Comparison of ENCODE assay signal across 8 mouse cellular contexts in genomic region chr2:92437875-92438274, GRCm38 (mm10). TPM values are rescaled to one million over a fixed set of nuclear protein-coding genes. Genes with fewer than 3 reads are reported as not detected.
DNase-seq lines count a peak whose midpoint lies in the region; ATAC-seq and TF ChIP-seq lines count a peak whose summit lies in the region.

No protein-coding gene starts in this region.

- H3K27me3 ChIP-seq in embryonic facial prominence, embryonic 15.5 days, result no peaks in the 10 kb centered on the region; the same call in 1 of the 2 replicates
- H3K27me3 ChIP-seq in heart, embryonic 11.5 days (ENCODE audit: control insufficient read depth, insufficient read depth, low read length), result no peaks in the 10 kb centered on the region
- H3K27me3 ChIP-seq in kidney, embryonic 16.5 days (ENCODE audit: insufficient read depth, low read length), result no peaks in the 10 kb centered on the region
- no peaks in the 10 kb centered on the region for H3K27me3 ChIP-seq in liver, adult 2 months (ENCODE audit: control insufficient read depth, insufficient read depth, low read length)
- no peaks in the 10 kb centered on the region for H3K27me3 ChIP-seq in stomach, embryonic 16.5 days (ENCODE audit: control insufficient read depth, insufficient read depth, low read length)

- no peak for ATAC-seq in embryonic facial prominence, embryonic 15.5 days (ENCODE audit: insufficient number of reproducible peaks, low FRiP score, low TSS enrichment, low read depth)
- no peak for ATAC-seq in heart, embryonic 11.5 days (replicated peaks; ENCODE audit: insufficient number of reproducible peaks, low FRiP score, low TSS enrichment)
- no peak for ATAC-seq in kidney, embryonic 16.5 days (ENCODE audit: low FRiP score, low TSS enrichment)
- ATAC-seq in monocyte, adult 5-6 weeks (replicated peaks; ENCODE audit: insufficient number of reproducible peaks, low FRiP score, low TSS enrichment, poor library complexity, severe bottlenecking), result peak; percentile 63; the same call in 1 of the 2 replicates
- ATAC-seq in stomach, embryonic 16.5 days (ENCODE audit: insufficient read depth, low FRiP score), result no peak

- TF ChIP-seq CTCF in liver, adult 2 months (IDR thresholded peaks at IDR 0.05; ENCODE audit: low read depth, low read length), result peak; percentile 61

- H3K9ac ChIP-seq in embryonic facial prominence, embryonic 15.5 days, result no peak overlapping the region
- H3K9ac ChIP-seq in heart, embryonic 11.5 days (ENCODE audit: low read depth, low read length), result no peak overlapping the region
- no peak overlapping the region for H3K9ac ChIP-seq in kidney, embryonic 16.5 days (replicated peaks; ENCODE audit: low read length)
- peak overlapping the region; percentile 39; the same call in 1 of the 2 replicates for H3K9ac ChIP-seq in liver, adult 2 months (ENCODE audit: low read depth, low read length)
- 0 out of 2 replicates have a peak overlapping the region, but pooled peaks have one; percentile 18 for H3K9ac ChIP-seq in stomach, embryonic 16.5 days (ENCODE audit: low read length)

- H3K36me3 ChIP-seq in embryonic facial prominence, embryonic 15.5 days, result no peaks in the 10 kb centered on the region
- H3K36me3 ChIP-seq in heart, embryonic 11.5 days (ENCODE audit: control insufficient read depth, insufficient read depth, low read length), result no peaks in the 10 kb centered on the region
- H3K36me3 ChIP-seq in kidney, embryonic 16.5 days (ENCODE audit: insufficient read depth, low read length), result no peaks in the 10 kb centered on the region
- H3K36me3 ChIP-seq in liver, adult 2 months (ENCODE audit: control insufficient read depth, insufficient read depth, low read length), result no peaks in the 10 kb centered on the region
- H3K36me3 ChIP-seq in stomach, embryonic 16.5 days (ENCODE audit: control insufficient read depth, insufficient read depth, low read length), result no peaks in the 10 kb centered on the region

- no peak overlapping the region for H3K27ac ChIP-seq in embryonic facial prominence, embryonic 15.5 days (replicated peaks)
- H3K27ac ChIP-seq in heart, embryonic 11.5 days (ENCODE audit: low read depth, low read length), result 0 out of 2 replicates have a peak overlapping the region, but pooled peaks have one; percentile 0
- H3K27ac ChIP-seq in kidney, embryonic 16.5 days (ENCODE audit: low read length), result no peak overlapping the region
- H3K27ac ChIP-seq in liver, adult 2 months (replicated peaks; ENCODE audit: insufficient read depth, low read depth, low read length), result peak overlapping the region; percentile 49
- H3K27ac ChIP-seq in stomach, embryonic 16.5 days (ENCODE audit: low read length), result no peak overlapping the region

- no peaks in the 10 kb centered on the region for H3K9me3 ChIP-seq in embryonic facial prominence, embryonic 15.5 days (replicated peaks)
- no peaks in the 10 kb centered on the region for H3K9me3 ChIP-seq in heart, embryonic 11.5 days (replicated peaks; ENCODE audit: control insufficient read depth, low read length)
- peaks cover 6% of the 10 kb centered on the region for H3K9me3 ChIP-seq in kidney, embryonic 16.5 days (ENCODE audit: low read length)
- no peaks in the 10 kb centered on the region for H3K9me3 ChIP-seq in stomach, embryonic 16.5 days (replicated peaks; ENCODE audit: control insufficient read depth, low read length)

- WGBS in embryonic facial prominence, embryonic 15.5 days, result 0% methylated on average over 5 of the region's 5 CpGs
- WGBS in heart, embryonic 11.5 days (ENCODE audit: insufficient replicate concordance), result 1% methylated on average over 5 of the region's 5 CpGs
- under 1% methylated on average over 5 of the region's 5 CpGs for WGBS in kidney, embryonic 16.5 days
- WGBS in liver, adult 2 months, result 2% methylated on average over 5 of the region's 5 CpGs
- WGBS in stomach, embryonic 16.5 days, result under 1% methylated on average over 5 of the region's 5 CpGs

- H3K4me2 ChIP-seq in embryonic facial prominence, embryonic 15.5 days (replicated peaks), result peak overlapping the region; percentile 30; the same call in 1 of the 2 replicates
- peak overlapping the region; percentile 31 for H3K4me2 ChIP-seq in heart, embryonic 11.5 days
- H3K4me2 ChIP-seq in kidney, embryonic 16.5 days (replicated peaks; ENCODE audit: low read depth, low read length), result peak overlapping the region; percentile 40; the same call in 1 of the 2 replicates
- H3K4me2 ChIP-seq in stomach, embryonic 16.5 days (ENCODE audit: low read depth, low read length), result peak overlapping the region; percentile 40; the same call in 1 of the 2 replicates

- peak; percentile 88 for DNase-seq in CD4-positive, CD25-positive, alpha-beta regulatory T cell, adult 2 months (ENCODE audit: low read depth, low spot score)
- DNase-seq in adrenal gland, postnatal 25 days, result peak; percentile 77
- peak; percentile 85 for DNase-seq in liver, adult 2 months (ENCODE audit: extremely low read depth, low read depth, low spot score)

- peaks cover 15% of the 10 kb centered on the region for H3K4me1 ChIP-seq in embryonic facial prominence, embryonic 15.5 days
- peaks cover 10% of the 10 kb centered on the region for H3K4me1 ChIP-seq in heart, embryonic 11.5 days (ENCODE audit: control insufficient read depth, insufficient read depth, low read length)
- H3K4me1 ChIP-seq in kidney, embryonic 16.5 days (ENCODE audit: insufficient read depth, low read length), result peaks cover 5% of the 10 kb centered on the region
- H3K4me1 ChIP-seq in liver, adult 2 months (ENCODE audit: control insufficient read depth, insufficient read depth, low read length), result peaks cover 8% of the 10 kb centered on the region
- H3K4me1 ChIP-seq in stomach, embryonic 16.5 days (ENCODE audit: control insufficient read depth, insufficient read depth, low read length), result peaks cover 13% of the 10 kb centered on the region

- peaks cover 3% of the 10 kb centered on the region; the same call in 1 of the 2 replicates for H3K79me2 ChIP-seq in liver, adult 2 months (ENCODE audit: control insufficient read depth, insufficient read depth, low read length)

- no peak for TF ChIP-seq POLR2A in liver, adult 2 months (IDR thresholded peaks at IDR 0.05; ENCODE audit: extremely low read depth, insufficient read depth, low read length)

- no peak overlapping the region for H3K4me3 ChIP-seq in embryonic facial prominence, embryonic 15.5 days (replicated peaks)
- H3K4me3 ChIP-seq in heart, embryonic 11.5 days (ENCODE audit: low read depth, low read length), result no peak overlapping the region
- H3K4me3 ChIP-seq in kidney, embryonic 16.5 days (ENCODE audit: low read length), result no peak overlapping the region
- H3K4me3 ChIP-seq in liver, adult 2 months (ENCODE audit: insufficient read depth, low read depth, low read length), result peak overlapping the region; percentile 24; the same call in 1 of the 2 replicates
- 0 out of 2 replicates have a peak overlapping the region, but pooled peaks have one; percentile 14 for H3K4me3 ChIP-seq in stomach, embryonic 16.5 days (replicated peaks; ENCODE audit: low read length)

RNA-seq across cellular contexts. Expression of gene Cry2, which starts 4.0 kb away (rescaled TPM):
- 35.5 and 44.7 TPM in 2 replicates for total RNA-seq in adrenal gland, postnatal 25 days (2021)
- 30.6 and 33.9 TPM in 2 replicates for polyA plus RNA-seq in embryonic facial prominence, embryonic 15.5 days (2015; fragmentation: Nextera tagmentation; extraction: Ambion mirVana)
- polyA plus RNA-seq in heart, embryonic 11.5 days (2014; fragmentation: Nextera tagmentation; extraction: Ambion mirVana), result 15.3 and 17.7 TPM in 2 replicates
- 21.7 and 24.5 TPM in 2 replicates for polyA plus RNA-seq in kidney, embryonic 16.5 days (2015; fragmentation: Nextera tagmentation; extraction: Ambion mirVana)
- 20.5 and 22.4 TPM in 2 replicates for total RNA-seq in liver, adult 2 months (2014; rRNA removed)
- 17.1 and 21.9 TPM in 2 replicates for polyA plus RNA-seq in liver, adult 2 months (2012; rRNA removed)
- 4.2 to 10.6 TPM (median 7.3 TPM) in 3 replicates for total RNA-seq in monocyte, adult 5-6 weeks (2017)
- 23.4 and 26.5 TPM in 2 replicates for polyA plus RNA-seq in stomach, embryonic 16.5 days (2015; fragmentation: Nextera tagmentation; extraction: Ambion mirVana)

RNA-seq across cellular contexts. Expression of gene Slc35c1, which starts 22.5 kb away (rescaled TPM):
- 24.0 and 28.2 TPM in 2 replicates for total RNA-seq in adrenal gland, postnatal 25 days (2021)
- 14.5 and 18.4 TPM in 2 replicates for polyA plus RNA-seq in embryonic facial prominence, embryonic 15.5 days (2015; fragmentation: Nextera tagmentation; extraction: Ambion mirVana)
- polyA plus RNA-seq in heart, embryonic 11.5 days (2014; fragmentation: Nextera tagmentation; extraction: Ambion mirVana), result 8.6 and 12.0 TPM in 2 replicates
- polyA plus RNA-seq in kidney, embryonic 16.5 days (2015; fragmentation: Nextera tagmentation; extraction: Ambion mirVana), result 20.7 and 21.6 TPM in 2 replicates
- total RNA-seq in liver, adult 2 months (2014; rRNA removed), result 3.0 and 3.9 TPM in 2 replicates
- 26.0 and 30.7 TPM in 2 replicates for polyA plus RNA-seq in liver, adult 2 months (2012; rRNA removed)
- total RNA-seq in monocyte, adult 5-6 weeks (2017), result 9.0 to 24.2 TPM (median 15.1 TPM) in 3 replicates
- 34.5 and 40.4 TPM in 2 replicates for polyA plus RNA-seq in stomach, embryonic 16.5 days (2015; fragmentation: Nextera tagmentation; extraction: Ambion mirVana)

RNA-seq across cellular contexts. Expression of gene Mapk8ip1, which starts 36.8 kb away (rescaled TPM):
- total RNA-seq in adrenal gland, postnatal 25 days (2021), result 27.0 and 30.8 TPM in 2 replicates
- 34.0 and 34.6 TPM in 2 replicates for polyA plus RNA-seq in embryonic facial prominence, embryonic 15.5 days (2015; fragmentation: Nextera tagmentation; extraction: Ambion mirVana)
- polyA plus RNA-seq in heart, embryonic 11.5 days (2014; fragmentation: Nextera tagmentation; extraction: Ambion mirVana), result 2.7 and 4.1 TPM in 2 replicates
- 28.9 and 30.4 TPM in 2 replicates for polyA plus RNA-seq in kidney, embryonic 16.5 days (2015; fragmentation: Nextera tagmentation; extraction: Ambion mirVana)
- 0.65 and 1.0 TPM in 2 replicates for total RNA-seq in liver, adult 2 months (2014; rRNA removed)
- polyA plus RNA-seq in liver, adult 2 months (2012; rRNA removed), result 1.3 and 1.6 TPM in 2 replicates
- not detected in 3 replicates for total RNA-seq in monocyte, adult 5-6 weeks (2017)
- 12.5 and 14.9 TPM in 2 replicates for polyA plus RNA-seq in stomach, embryonic 16.5 days (2015; fragmentation: Nextera tagmentation; extraction: Ambion mirVana)

RNA-seq across cellular contexts. Expression of gene 1700029I15Rik, which starts 55.5 kb away (rescaled TPM):
- 18.7 and 19.1 TPM in 2 replicates for total RNA-seq in adrenal gland, postnatal 25 days (2021)
- polyA plus RNA-seq in embryonic facial prominence, embryonic 15.5 days (2015; fragmentation: Nextera tagmentation; extraction: Ambion mirVana), result 3.4 and 6.3 TPM in 2 replicates
- 0.67 and 0.89 TPM in 2 replicates for polyA plus RNA-seq in heart, embryonic 11.5 days (2014; fragmentation: Nextera tagmentation; extraction: Ambion mirVana)
- polyA plus RNA-seq in kidney, embryonic 16.5 days (2015; fragmentation: Nextera tagmentation; extraction: Ambion mirVana), result 3.1 and 4.4 TPM in 2 replicates
- 1.3 and 2.0 TPM in 2 replicates for total RNA-seq in liver, adult 2 months (2014; rRNA removed)
- 3.3 and 5.6 TPM in 2 replicates for polyA plus RNA-seq in liver, adult 2 months (2012; rRNA removed)
- total RNA-seq in monocyte, adult 5-6 weeks (2017), result 1.6 to 6.7 TPM (median 4.8 TPM) in 3 replicates
- polyA plus RNA-seq in stomach, embryonic 16.5 days (2015; fragmentation: Nextera tagmentation; extraction: Ambion mirVana), result 3.5 and 5.4 TPM in 2 replicates

Comparison
In these comparisons a context has a peak if more than half of its experiments do, and no peak if none do; other contexts are left out.
1. H3K27ac ChIP-seq: peak in heart, embryonic 11.5 days (single experiment) and liver, adult 2 months (single experiment); none in embryonic facial prominence, embryonic 15.5 days (single experiment), kidney, embryonic 16.5 days (single experiment) and stomach, embryonic 16.5 days (single experiment).
2. H3K4me3 ChIP-seq: peak in liver, adult 2 months (single experiment) and stomach, embryonic 16.5 days (single experiment); none in embryonic facial prominence, embryonic 15.5 days (single experiment), heart, embryonic 11.5 days (single experiment) and kidney, embryonic 16.5 days (single experiment).
3. H3K9ac ChIP-seq: peak in liver, adult 2 months (single experiment) and stomach, embryonic 16.5 days (single experiment); none in embryonic facial prominence, embryonic 15.5 days (single experiment), heart, embryonic 11.5 days (single experiment) and kidney, embryonic 16.5 days (single experiment).
4. Peak in every context shown above with its lines, with median percentiles within 50 percentile points of each other: DNase-seq and H3K4me2 ChIP-seq.